Mouse (Mus musculus): Measurements from ENCODE around the gene Pramel6.
"Not testable (repeated sequence)": the region's sequence is repeated elsewhere in the genome, so short reads cannot be mapped to it uniquely, and the experiment has no call there.

Pramel6 gene

GRCm38 (mm10) chr2:87506265-87506664, at the start of gene Pramel6:
Gene Pramel6, plus strand, starts transcription at chr2:87506565.
- DNase-seq (ENCODE audit: low spot score in 2 of 2): no peak

GRCm38 (mm10) chr2:87461769-87462168, 44.6 kb upstream of the Pramel6 start:
- DNase-seq (ENCODE audit: low spot score in 2 of 2): no peak

- DNase-seq (ENCODE audit: low spot score in 2 of 2): no peak
Measured at GRCm38 (mm10) chr2:87480207-87480606, 26.2 kb upstream of the Pramel6 start.

- no peak for DNase-seq (ENCODE audit: low spot score in 2 of 2)
Measured at GRCm38 (mm10) chr2:87481158-87481557, 25.2 kb upstream of the Pramel6 start.

- no peak for DNase-seq (ENCODE audit: low spot score in 2 of 2)
Measured at GRCm38 (mm10) chr2:87482276-87482675, 24.1 kb upstream of the Pramel6 start.

GRCm38 (mm10) chr2:87496993-87497392, 9.4 kb upstream of the Pramel6 start, which contains the start of gene Pramel7:
Gene Pramel7, minus strand, starts transcription at chr2:87497093.
- DNase-seq (ENCODE audit: low spot score in 2 of 2): not testable (repeated sequence)

- no peak for DNase-seq (ENCODE audit: low spot score in 2 of 2)
Measured at GRCm38 (mm10) chr2:87515046-87515445, 8.7 kb downstream of the Pramel6 start.

GRCm38 (mm10) chr2:87515457-87516060, 9.2 kb downstream of the Pramel6 start:
- no peak for DNase-seq (ENCODE audit: low spot score in 2 of 2)

- DNase-seq (ENCODE audit: low spot score in 2 of 2): no peak
Measured at GRCm38 (mm10) chr2:87516581-87516980, 10.2 kb downstream of the Pramel6 start.

GRCm38 (mm10) chr2:87520651-87521050, 14.3 kb downstream of the Pramel6 start:
- DNase-seq (ENCODE audit: low spot score in 2 of 2): no peak

GRCm38 (mm10) chr2:87525899-87526616, 19.7 kb downstream of the Pramel6 start:
- not testable (repeated sequence) for DNase-seq (ENCODE audit: low spot score in 2 of 2)

GRCm38 (mm10) chr2:87531496-87531895, 25.1 kb downstream of the Pramel6 start, which contains the start of gene Olfr153:
Gene Olfr153, plus strand, starts transcription at chr2:87531796.
- DNase-seq (ENCODE audit: low spot score in 2 of 2): no peak

GRCm38 (mm10) chr2:87534826-87535225, 28.5 kb downstream of the Pramel6 start:
- DNase-seq (ENCODE audit: low spot score in 2 of 2): no peak

GRCm38 (mm10) chr2:87545442-87545841, 39.1 kb downstream of the Pramel6 start, which contains the start of gene Olfr1128:
Gene Olfr1128, minus strand, starts transcription at chr2:87545542.
- no peak for DNase-seq (ENCODE audit: low spot score in 2 of 2)
